Mouse (Mus musculus): ENCODE measurements around the gene Samd1.

- TF ChIP-seq POLR2A (IDR thresholded peaks at IDR 0.05; ENCODE audit: control insufficient read depth in 1 of 2, insufficient read depth in 1 of 2, low read depth in 1 of 2, low read length in 2 of 2, poor library complexity in 1 of 2) = no peak
- TF ChIP-seq CTCF (IDR thresholded peaks at IDR 0.05 in 2 of 3, conservative IDR thresholded peaks at IDR 0.05 in 1 of 3; ENCODE audit: control insufficient read depth in 1 of 3, insufficient read depth in 1 of 3, low read depth in 2 of 3, low read length in 3 of 3, poor library complexity in 1 of 3, severe bottlenecking in 1 of 3) = no peak
These were observed 45.5 kb downstream of the Samd1 start for GRCm38 (mm10) chr8:84042948-84043342.

All from MEL (cell line).